Mouse (Mus musculus) liver (tissue): Measurements from ENCODE around the gene Gas2l1.
"Not testable (repeated sequence)": the region's sequence is repeated elsewhere in the genome, so short reads cannot be mapped to it uniquely, and the experiment has no call there.

Experiments used
- DNase-seq: peaks from one replicate; pipeline ENCODE4 v3.0.0-alpha.2; 2020; ENCODE audit warnings: mixed read lengths

The Gas2l1 gene

DNA sequence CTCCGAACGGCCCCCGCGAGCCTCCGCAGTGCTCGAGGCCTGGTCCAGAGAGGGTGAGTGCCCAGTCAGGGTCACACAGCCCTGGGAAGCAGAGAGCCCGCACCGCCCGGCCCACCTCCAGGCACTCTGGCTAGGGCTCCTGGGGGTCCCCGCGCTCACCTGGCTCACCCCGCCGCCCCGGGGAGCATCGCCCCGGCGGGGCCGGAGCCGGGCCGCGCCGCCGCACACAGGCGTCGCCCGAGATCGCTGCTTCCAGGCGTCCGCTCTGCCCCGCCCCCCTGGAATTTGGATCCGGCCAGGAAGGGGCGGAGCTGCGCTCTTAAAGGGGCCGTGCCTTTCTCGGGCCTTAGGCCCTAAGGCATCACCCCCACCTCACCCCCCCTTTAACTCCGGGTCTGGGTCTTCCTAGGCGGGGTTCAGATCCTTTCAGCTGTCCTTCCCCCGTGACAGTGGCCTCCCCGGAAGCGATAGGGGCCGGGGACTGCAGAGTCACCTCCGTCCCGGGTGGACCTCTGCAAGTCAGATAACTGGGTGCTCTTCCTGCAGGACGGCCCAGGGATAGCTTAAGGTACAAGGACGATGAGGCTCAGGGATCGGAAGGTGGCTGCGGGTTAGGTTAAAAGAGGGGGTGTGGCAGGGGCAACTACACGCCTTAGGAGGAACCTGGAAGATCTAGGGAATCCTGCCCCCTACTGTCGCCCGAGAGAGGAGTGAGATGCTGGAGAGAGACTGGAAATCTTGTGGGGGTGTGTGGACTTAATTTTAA, at the start of gene Gas2l1:
TSS of gene Gas2l1 (minus strand) at position 272 of the 766 bp plus-strand sequence.
- DNase-seq = peak; percentile 91

DNA sequence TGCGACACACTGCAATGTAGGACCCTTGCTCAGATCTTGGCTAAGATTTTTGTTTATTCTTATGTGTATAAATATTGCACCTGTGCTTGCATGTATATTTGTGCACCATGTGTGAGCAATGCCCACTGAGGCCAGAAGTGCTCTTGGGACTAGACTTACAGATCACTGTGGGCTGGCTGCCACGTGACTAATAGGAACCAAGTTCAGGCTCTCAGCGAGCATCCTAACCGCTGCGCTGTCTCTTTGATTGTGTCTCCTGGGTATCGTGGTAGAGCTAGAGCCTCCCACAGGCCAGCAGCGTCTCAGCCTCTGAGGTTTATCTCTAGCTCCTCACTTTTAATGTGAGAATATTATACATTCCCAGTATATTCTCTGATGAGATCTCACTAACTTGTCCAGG, 48.5 kb upstream of the Gas2l1 start:
- no peak for DNase-seq

DNA sequence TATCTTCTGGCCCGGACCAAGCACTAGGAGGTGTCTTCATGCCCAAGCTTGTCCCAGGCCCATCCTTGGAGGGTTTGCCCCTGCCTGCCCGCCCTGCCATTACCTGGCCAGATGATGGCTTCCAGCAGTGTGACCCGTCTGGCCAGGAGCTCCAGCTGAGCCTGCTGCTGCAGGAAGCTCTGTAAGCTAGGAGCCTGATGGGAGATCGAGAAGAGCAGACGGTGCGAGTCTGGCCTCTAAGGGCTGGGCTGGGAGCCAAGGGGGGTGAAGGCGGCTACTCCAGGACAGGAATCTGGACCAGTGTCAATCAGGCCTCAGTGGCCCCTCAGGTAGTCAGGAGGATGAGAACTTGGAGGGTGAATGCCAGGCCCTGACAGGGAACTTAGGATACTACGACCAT, 44.3 kb upstream of the Gas2l1 start:
- DNase-seq = no peak

DNA sequence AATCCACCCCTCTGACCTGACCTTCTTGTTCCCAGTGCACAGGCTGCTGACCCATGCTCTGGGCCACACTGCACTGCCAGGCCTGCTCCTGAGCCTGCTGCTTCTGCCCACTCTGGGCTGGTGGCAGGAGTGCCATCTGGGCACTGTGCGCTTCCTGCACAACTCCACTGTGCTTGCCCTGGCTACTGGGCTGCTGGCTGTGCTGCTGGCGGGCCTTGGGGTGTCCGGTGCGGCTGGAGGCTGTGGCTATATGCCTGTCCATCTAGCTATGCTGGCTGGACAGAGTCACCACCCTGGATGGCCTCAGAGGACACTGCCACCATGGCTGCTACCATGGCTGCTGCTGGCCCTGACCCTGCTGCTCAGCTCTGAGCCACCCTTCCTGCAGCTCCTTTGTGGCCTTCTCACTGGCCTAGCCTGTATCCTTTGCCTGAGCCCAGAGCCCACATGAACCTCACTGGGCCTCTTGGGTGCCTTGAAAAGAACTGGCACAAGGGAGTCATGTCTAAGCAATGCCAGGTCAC, 38.9 kb upstream of the Gas2l1 start:
- no peak for DNase-seq

DNA sequence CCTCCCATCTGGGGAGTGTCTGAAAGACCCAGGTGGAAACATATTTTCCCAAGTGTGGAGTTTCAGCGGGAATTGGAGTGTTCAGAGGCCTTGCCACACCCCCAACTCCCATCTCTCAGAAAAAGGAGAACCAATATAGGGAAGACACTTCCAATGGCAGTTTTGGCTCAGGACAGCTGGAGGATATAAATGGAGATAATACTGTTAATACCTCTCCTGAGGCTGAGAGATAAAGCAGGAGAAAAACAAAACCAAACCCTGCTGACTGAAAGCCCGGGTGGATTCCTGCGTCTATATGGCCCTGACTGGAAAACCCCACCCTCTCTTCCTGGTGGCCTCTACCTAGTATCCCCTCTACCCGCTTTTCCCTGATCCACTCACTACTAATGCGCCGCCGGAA, 37.3 kb upstream of the Gas2l1 start:
- DNase-seq = no peak

DNA sequence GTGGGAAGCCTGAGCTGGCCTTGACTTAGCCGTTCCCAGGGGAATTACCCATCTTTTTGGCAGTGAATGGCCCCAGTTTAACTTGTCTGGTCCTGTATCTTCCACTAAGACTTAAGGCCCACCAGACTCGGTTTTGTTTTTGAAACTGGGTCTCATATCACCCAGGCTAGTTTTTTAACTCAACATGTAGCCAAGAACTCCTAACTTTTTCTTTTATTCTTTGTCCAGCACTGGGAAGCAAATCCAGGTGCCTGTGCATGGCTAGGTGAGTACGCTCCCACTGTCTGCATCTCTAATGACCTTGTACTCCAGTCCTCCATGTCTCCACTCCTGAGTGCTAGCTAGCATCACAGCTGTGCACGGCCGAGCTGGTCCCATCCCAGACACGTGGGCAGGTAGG, 36.5 kb upstream of the Gas2l1 start:
- no peak for DNase-seq

DNA sequence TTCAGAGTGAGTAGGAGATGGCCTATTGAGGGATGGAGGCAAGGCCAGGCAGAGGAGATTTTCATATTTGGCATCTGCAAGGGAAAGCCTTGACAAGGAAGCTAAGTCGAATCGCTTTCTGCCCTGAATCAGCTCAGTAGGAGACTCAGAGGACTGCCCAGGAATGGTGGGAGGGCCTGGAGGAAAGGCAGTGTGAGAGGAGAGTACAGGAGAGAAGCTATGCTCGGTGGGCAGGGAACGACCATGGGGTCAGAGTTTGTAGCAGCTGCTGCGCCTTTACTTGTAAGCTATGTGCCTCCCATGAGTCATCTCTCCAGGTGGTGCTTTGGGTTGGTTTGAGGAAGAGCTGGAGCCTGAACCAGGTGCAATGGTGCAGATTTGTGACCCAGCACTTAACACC, 35.7 kb upstream of the Gas2l1 start:
- DNase-seq = no peak

DNA sequence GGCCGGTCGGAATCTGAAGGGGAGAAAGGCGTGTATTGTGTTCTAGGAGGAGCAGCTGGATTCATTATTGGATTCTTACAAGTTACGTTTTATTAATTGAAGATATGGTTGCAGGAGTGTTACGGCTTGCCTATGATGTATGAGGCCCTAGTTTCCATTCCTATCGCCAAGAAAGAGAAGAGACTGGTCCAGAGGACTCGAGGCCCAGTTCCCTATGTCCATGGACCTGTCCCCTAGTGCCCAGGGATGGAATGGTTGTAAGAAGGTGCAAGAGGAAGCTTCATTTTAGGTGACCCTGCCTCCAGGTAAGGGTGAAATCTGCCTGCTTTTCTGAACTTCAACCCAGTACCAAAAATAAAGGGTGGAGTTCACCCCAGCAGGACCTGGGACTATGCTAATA, 35.2 kb upstream of the Gas2l1 start:
- DNase-seq = no peak

DNA sequence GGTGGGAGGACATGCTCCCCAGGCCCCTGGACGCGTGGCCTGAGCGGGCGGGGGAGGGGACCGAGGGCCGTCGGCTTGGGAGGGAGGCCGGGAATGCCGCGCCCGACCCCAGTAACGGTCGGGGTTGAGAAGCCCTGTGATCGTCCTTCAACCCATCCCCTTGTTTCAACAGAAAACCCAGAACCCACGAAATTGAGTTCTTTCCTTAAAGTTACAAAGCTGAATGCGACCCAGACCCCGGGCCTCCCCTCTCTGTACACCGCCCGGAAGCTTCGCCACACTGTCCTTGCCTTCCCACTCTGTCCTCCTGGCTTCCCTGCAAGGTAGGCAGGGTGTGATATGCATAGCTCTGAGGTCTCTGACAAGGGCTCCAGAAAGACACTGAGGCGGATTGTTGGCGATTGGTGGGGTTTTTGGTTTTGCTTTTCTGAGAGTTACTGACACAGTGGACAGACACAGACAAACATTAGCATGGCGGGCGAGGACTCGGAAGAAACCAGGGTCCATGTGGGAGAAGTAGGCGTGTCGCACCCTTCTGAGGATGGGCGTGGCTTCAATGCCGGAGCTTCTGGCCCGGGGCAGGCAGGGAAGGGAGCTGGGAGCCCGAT, 34.6 kb upstream of the Gas2l1 start:
- peak; percentile 91 for DNase-seq

DNA sequence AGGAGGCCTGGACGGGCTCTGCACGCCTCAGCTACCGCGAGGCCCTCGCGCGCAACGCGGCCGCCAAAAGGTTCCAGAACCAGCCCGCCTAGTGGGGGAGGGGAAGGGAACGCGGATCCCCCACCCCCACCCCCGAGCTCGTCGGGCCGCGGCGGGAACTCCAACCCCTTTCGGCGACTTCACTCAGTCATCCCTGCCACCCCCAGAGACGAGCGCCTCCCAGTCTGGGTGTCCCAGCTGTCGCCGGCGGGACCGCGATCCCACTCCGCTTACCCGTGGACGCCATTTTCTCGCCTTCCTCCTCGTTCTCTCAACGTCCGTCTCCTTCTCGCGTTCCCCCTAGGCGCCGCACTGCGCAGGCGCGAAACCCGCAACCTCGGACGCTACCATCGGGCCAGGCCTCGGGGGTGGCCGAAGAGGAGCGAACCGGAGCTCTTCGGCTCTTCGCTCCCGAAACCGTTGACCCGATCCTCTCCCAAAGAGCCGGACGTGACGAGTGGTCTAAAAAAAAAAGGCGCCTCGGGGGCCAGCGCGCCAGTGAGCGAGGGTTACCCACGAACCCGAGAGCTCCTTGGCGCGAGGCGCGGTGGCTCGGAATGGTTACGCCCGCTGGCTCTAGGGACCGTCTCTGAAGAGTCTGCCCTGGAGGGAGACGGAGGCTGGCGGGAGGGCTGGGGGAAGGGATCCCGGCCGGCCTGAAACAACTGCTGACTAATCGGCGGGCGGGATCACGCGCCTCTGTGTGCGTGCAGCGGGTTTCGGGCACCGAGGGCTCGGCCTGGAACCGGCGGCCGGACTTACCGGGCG, 33.8 kb upstream of the Gas2l1 start, which contains the start of the genes Rhbdd3 and Ewsr1:
TSS of gene Rhbdd3 (plus strand) at position 191 of the 807 bp plus-strand sequence.
TSS of gene Ewsr1 (minus strand) at position 531 of the 807 bp plus-strand sequence.
- peak; percentile 96 for DNase-seq

DNA sequence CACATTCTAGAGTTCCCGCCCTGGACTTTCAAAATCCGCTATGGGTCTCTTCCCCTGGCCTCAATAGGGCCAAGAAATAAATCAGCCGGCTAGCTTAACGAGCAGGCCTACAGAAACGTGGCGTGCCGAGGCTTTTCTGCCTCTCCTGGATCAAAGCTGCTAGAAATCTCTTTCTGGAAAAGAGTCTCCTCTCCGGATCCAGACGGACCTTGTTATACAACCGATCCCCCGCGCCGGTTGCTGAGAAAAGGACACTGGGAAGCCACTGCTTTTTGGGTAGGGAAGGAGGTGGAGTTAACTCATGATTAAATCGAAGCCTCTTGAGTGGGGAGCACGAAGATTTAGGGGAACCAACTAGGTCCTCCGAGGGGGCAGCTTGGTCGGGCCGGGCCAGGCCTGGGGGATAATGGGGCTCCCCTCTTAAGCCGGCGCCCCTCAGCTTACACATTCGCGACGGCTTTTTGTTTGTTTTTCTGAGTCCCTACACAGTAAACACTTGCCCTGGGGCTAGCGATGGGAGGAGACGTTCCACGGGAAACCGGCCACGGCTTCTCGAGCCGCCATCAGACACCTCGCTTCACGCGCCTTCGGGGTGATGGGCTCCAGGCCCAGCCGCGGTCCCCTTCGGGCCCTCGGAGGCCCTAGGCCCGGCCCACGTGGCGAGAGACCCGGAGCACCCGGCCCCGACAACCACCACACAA, 33.1 kb upstream of the Gas2l1 start:
- DNase-seq = peak; percentile 66

DNA sequence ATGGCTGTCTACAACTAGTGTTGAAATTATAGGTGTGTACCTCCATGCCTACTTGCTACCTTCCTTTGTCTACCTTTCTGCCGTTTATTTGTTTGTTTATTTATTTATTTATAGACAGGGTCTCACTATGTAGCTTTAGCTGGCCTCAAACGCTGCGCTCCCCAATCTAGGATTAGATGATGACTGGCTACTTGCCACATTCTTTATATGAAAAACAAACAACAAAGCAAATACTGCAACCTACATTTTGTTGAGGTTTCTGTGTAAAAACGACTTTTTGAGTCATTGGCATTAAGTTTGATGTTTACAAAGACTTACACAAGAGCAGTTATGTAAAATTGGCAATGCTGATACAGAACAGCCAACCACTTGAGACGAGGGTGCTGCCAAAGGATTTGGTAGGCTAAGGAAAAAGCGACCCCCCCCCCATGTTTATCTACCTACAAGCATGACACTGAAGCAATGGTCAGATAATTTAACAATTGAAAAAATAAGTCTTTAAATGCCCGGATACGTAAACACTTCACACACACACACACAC, 31.4 kb upstream of the Gas2l1 start:
- no peak for DNase-seq

DNA sequence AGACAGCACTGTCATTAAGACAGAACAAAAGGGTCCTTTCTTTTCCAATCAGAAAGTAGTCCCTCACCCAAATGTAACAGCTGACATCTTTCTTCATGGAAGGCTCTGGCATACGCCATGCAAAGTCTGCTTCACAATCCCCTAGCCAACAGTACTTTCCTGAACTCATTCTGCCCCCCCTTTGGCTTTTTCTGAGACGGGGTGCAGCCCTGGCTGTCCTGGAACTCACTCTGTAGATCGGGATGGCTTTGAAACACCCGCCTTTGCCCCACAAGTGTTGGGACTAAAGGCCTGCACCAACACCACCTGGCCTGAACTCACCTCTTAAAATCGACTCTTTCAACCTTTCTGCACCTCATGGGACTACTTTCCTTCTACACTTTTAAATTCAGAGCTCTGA, 30.8 kb upstream of the Gas2l1 start:
- no peak for DNase-seq

DNA sequence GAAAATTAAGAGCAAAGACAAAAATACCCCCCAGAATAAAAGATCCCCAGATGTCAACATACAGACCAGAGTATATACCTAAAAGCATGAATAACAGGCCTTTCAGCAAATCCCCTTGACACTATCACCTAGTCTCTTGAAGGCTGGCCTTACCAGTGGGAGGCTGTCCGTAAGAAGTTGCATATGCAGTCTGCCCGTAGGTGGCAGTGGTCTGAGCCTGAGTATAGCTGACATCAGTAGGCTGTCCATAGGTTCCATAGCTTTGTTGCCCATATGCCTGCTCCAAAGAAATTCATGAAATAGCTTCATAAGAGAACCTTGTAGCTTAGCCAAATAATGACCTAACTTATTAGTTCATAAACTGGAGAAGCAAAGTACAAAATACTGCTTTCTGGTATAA, 26.6 kb upstream of the Gas2l1 start:
- DNase-seq = no peak

DNA sequence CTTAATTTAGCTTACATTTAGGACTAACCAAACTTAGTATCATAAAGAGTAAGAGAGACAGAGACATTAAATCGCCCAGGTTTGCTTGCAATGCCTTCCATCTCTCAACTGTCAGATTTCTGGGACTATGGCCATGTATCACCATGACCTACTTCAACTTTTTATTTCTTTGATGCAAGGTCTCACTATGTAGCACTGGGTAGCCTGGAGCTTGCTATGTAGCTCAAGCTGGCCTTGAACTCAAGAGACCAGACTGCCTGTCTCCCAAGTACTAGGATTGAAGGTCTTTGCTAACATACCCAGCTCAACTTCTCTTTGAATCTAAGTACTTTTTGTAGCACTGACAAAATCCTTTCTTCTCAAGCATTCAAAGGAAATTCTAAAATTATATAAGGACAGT, 24.0 kb upstream of the Gas2l1 start:
- no peak for DNase-seq

DNA sequence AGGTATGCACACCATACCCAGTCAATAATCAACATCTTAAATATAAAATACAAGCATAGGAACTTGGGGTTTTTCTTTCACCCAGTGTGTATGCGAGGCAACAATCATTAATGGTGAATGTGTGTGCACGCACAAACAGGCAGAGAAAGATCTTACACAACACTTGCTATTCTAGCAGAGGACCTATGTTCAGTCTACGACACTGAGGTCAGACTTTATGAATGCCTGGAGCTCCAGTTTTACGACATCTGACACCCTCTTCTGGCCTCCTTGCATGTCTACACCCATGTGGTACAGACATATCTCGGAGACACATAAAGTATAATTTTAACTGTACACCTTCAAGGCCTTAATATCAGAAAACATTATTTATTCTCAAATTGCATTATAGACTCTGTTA, 11.7 kb upstream of the Gas2l1 start:
- not testable (repeated sequence) for DNase-seq

DNA sequence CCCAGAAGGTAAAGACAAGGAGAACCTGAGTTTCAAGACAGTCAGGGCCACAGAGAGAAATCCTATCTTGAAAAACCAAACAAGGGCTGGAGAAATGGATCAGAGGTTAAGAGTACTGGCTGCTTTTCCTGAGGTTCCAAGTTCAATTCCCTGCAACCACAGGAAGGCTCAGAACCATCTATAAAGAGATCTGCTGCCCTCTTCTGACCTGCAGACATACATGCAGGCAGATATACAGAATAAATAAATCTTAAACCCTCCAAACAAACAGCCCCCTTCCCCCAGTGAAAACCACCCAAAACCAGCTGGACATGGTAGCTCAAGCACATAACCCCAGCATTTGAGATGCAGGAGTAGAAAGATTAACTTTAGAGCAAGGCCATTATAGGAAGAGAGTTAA, 10.6 kb upstream of the Gas2l1 start:
- no peak for DNase-seq

DNA sequence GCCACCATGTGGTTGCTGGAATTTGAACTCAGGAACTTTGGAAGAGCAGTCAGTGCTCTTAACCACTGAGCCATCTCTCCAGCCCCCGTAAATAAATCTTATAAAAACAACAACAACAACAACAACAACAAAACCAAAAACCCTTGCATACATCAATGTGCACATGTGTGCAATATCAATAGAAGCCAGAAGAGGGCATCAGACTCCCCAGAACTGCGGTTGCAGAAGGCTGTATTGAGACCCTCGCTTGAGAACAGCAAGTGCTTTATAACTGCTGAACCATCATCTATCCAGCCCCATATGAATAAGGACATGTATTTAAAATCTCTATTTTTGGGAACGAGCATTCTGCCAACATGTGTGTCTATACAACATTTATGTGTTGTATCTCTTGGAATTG, 9.8 kb upstream of the Gas2l1 start:
- DNase-seq = no peak

DNA sequence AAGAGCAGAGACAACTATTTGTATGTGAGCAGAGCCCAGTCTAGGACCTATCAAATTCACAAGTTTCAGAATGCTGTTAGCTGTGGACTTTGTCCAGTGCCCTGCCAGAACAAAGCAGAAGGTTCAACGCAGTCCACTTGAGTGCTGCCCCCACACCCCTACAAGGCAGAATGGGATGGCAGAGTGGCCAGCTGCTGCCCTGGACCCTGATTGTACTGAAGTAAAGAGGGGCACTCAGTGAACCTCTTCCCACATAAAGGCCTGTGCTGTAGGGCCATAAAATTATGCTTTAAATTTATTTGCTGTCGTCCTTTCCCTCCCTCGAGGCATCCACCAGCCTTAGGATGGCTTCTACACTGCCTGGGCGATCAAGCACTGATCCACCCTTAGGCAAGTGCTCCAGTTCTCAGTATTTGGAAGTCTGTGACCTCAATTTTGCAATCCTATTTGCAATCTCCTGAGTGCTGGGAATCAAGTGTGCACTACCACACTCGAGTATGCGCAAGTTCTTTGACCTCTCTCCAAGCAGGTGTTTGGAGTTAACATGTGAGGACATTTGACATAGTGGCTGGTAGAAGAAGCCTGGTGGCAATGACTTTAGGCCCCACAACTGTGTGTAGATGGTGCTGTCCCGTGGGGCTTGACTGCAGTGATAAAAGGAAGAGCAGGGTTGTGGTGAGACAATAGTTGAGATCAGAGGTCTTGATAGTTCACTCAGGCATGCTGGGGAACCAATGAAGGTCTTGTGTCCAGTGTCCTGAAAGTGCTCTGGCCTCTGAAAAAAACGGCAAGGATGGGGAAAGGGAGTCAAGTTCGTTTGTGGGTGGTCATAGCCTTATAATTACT, 3.2 kb upstream of the Gas2l1 start:
- DNase-seq = no peak

DNA sequence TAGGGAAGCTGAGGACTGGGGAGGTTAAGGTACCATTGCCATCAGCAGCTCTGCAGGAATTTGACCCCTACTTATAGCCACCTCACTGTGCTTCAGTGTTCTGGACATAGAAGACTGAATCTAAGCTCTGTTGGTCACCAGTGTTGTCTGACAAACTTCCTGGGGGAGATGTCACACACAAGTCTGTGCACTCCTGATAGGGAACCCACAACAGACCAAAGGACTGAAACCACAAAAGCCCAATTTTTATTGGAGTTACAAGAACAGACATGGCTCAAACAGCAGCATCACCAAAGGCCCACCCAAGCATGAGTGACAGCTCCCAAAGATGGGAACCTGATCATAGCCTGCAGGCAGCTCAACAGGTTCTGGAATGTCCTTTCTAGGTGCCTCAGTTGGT, 1.9 kb upstream of the Gas2l1 start:
- DNase-seq = no peak

DNA sequence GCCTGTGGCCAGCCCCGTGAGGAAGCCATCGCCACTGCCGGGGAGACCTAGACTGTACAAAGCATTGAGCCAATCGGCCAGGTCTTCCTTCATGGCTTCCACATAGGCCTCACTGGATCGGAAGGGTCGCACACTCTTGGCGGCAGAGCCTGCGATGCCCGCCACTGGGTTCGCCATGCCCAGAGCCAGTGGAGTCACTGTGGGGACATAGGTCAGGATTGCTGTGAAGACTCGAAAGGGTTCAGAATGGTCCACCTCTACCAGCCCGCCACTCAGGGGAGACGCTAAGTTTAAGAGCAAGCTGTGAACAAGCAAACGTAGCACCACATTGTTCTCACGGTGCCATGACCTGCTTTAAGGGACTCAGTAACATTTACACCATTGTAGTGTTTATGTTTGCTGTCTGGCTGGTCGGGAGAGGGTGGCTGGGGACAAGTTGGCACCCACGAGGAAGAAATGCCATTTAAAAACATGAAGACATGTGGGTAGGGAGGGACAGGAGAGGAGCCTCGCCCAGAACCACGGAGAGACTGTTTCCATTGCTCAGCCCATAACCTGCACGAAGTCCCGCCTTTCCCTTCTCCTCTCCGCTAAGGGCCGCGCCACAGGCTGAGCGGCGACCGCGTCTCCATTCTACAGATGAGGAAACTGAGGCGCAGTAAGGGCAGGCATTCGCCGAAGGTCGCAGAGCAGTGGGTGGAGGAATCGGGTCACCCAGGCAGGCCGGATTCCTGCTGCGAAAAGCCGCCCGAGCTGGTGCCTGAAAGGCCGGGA, 658 bp downstream of the Gas2l1 start:
- no peak for DNase-seq
